Mouse (Mus musculus) heart, postnatal 14 days (tissue): Measurements from ENCODE around the gene Fgf11. TPM values are rescaled to one million over a fixed set of nuclear protein-coding genes. Genes with fewer than 3 reads are reported as not detected.

ENCODE experiments used
- DNase-seq, 2 experiments: peaks; one replicate each; pipeline ENCODE4 v3.0.0; 2021 to 2022
- intact Hi-C: fragments of 180-260 bp; cut with DNase I; formaldehyde crosslinking; loops from one replicate; pipeline ENCODE4 v1.15.1; 2025
- total RNA-seq, 2 experiments: library from RNA; stranded (reverse); gene quantifications; 2 replicates each; pipeline ENCODE4 v1.2.3; 2021

The Fgf11 gene
- total RNA-seq, 2 experiments from 2014 or later = 2.6 to 2.8 TPM

- intact Hi-C loops = no loop called here
- DNase-seq = no peak
Measured at GRCm38 (mm10) chr11:69760160-69760900, 41.3 kb downstream of the Fgf11 start.

GRCm38 (mm10) chr11:69758971-69759721 is 42.5 kb downstream of the Fgf11 start:
- DNase-seq = peak; percentile 83
- intact Hi-C loops = loop anchor here (2.0 kb wide), 1 partner anchor 44 kb away; no protein-coding TSS in a partner anchor

- intact Hi-C loops = loop anchor here (2.0 kb wide), 1 partner anchor 44 kb away; no protein-coding TSS in a partner anchor
- peak; percentile 98 for DNase-seq
Measured at GRCm38 (mm10) chr11:69758478-69758970, 43.1 kb downstream of the Fgf11 start, which contains the start of gene Polr2a. Gene Polr2a (minus strand): TSS chr11:69758637.

GRCm38 (mm10) chr11:69758090-69758456 is 43.6 kb downstream of the Fgf11 start:
- intact Hi-C loops = loop anchor here (2.0 kb wide), 1 partner anchor 45 kb away; no protein-coding TSS in a partner anchor
- DNase-seq = peak; percentile 99

- DNase-seq = no peak
- intact Hi-C loops = loop anchor here (2.0 kb wide), 2 partner anchors 45 to 119 kb away; no protein-coding TSS in a partner anchor
Measured at GRCm38 (mm10) chr11:69757303-69758089, 44.2 kb downstream of the Fgf11 start.

- intact Hi-C loops = loop anchor here (1.0 to 2.0 kb wide), 2 partner anchors 72 to 99 kb away; partner anchors contain the start of genes Senp3 and Sox15
- peak; percentile 21 to 70 for DNase-seq
Measured at GRCm38 (mm10) chr11:69754701-69755100, 47.0 kb downstream of the Fgf11 start.

- DNase-seq = no peak
- intact Hi-C loops = loop anchor here (2.0 kb wide), 1 partner anchor 71 kb away; the partner anchor contains the start of gene Senp3
Measured at GRCm38 (mm10) chr11:69754233-69754632, 47.4 kb downstream of the Fgf11 start.

- no peak for DNase-seq
- intact Hi-C loops = no loop called here
Measured at GRCm38 (mm10) chr11:69752686-69753085, 49.0 kb downstream of the Fgf11 start.

GRCm38 (mm10) chr11:69751635-69752034 is 50.0 kb downstream of the Fgf11 start:
- intact Hi-C loops = no loop called here
- DNase-seq = no peak

Other genes starting within 250 kb of the Fgf11 start
- 10 to 100 TPM; 60.5 to 70.3 TPM for gene Efnb3, start 241.7 kb downstream of the Fgf11 start, total RNA-seq
- gene Wrap53, start 221.6 kb downstream of the Fgf11 start, total RNA-seq = 1 to 10 TPM; 4.3 to 6.5 TPM
- gene Trp53, start 221.5 kb downstream of the Fgf11 start, total RNA-seq = 10 to 100 TPM; 22.1 to 27.3 TPM
- 10 to 100 TPM; 31.8 to 31.9 TPM for gene Atp1b2, start 195.9 kb downstream of the Fgf11 start, total RNA-seq
- gene Shbg, start 184.0 kb downstream of the Fgf11 start, total RNA-seq = not detected
- gene Sat2, start 179.8 kb downstream of the Fgf11 start, total RNA-seq = 1 to 10 TPM; 1.6 to 2.5 TPM
- 10 to 100 TPM; 69.2 to 71.6 TPM for gene Fxr2, start 168.9 kb downstream of the Fgf11 start, total RNA-seq
- gene Sox15, start 146.5 kb downstream of the Fgf11 start, total RNA-seq = not detected
- gene Mpdu1, start 139.2 kb downstream of the Fgf11 start, total RNA-seq = 10 to 100 TPM; 20.9 to 21.6 TPM
- gene Cd68, start 135.7 kb downstream of the Fgf11 start, total RNA-seq = 1 to 10 TPM; 5.6 to 7.5 TPM
- gene Eif4a1, start 129.4 kb downstream of the Fgf11 start, total RNA-seq = 100 to 1,000 TPM; 236 to 287 TPM
- 10 to 100 TPM; 39.7 to 42.1 TPM for gene Senp3, start 119.8 kb downstream of the Fgf11 start, total RNA-seq
- 1 to 10 TPM; 2.7 to 3.2 TPM for gene Tnfsf13, start 116.1 kb downstream of the Fgf11 start, total RNA-seq
- gene Tnfsf12, start 106.0 kb downstream of the Fgf11 start, total RNA-seq = 10 to 100 TPM; 14.8 to 20.2 TPM
- gene Tnfsfm13, start 105.8 kb downstream of the Fgf11 start, total RNA-seq = 1 to 10 TPM; 2.9 to 4.1 TPM
- gene Polr2a, start 43.2 kb downstream of the Fgf11 start, total RNA-seq = 10 to 100 TPM; 35.6 to 37.5 TPM
- under 1 TPM in 1 of 2 experiments, not detected in 1; 0.12 TPM for gene Slc35g3, start 39.9 kb downstream of the Fgf11 start, total RNA-seq
- 10 to 100 TPM; 36.5 to 43.3 TPM for gene Zbtb4, start 35.9 kb downstream of the Fgf11 start, total RNA-seq
- 1 to 10 TPM; 5.4 to 6.0 TPM for gene Chrnb1, start 5.9 kb downstream of the Fgf11 start, total RNA-seq
- under 1 TPM; 0.54 to 0.65 TPM for gene Tmem102, start 3.8 kb upstream of the Fgf11 start, total RNA-seq
- gene Gm39566, start 13.4 kb upstream of the Fgf11 start, total RNA-seq = not detected
- gene Spem2, start 16.6 kb upstream of the Fgf11 start, total RNA-seq = not detected
- not detected for gene Spem1, start 20.3 kb upstream of the Fgf11 start, total RNA-seq
- gene Nlgn2, start 35.9 kb upstream of the Fgf11 start, total RNA-seq = 10 to 100 TPM in 1 of 2 experiments, 1 to 10 TPM in 1; 7.9 to 10.4 TPM
- 100 to 1,000 TPM; 134 to 138 TPM for gene Tmem256, start 36.7 kb upstream of the Fgf11 start, total RNA-seq
- 10 to 100 TPM; 34.0 to 35.9 TPM for gene Plscr3, start 44.5 kb upstream of the Fgf11 start, total RNA-seq
- gene Tnk1, start 56.9 kb upstream of the Fgf11 start, total RNA-seq = under 1 TPM in 1 of 2 experiments, not detected in 1; 0.24 TPM
- gene Tmem95, start 76.2 kb upstream of the Fgf11 start, total RNA-seq = not detected
- gene Kctd11, start 79.5 kb upstream of the Fgf11 start, total RNA-seq = 1 to 10 TPM; 3.1 to 3.8 TPM
- 1 to 10 TPM; 2.3 to 6.8 TPM for gene Acap1, start 93.7 kb upstream of the Fgf11 start, total RNA-seq
- 1 to 10 TPM in 1 of 2 experiments, under 1 TPM in 1; 0.95 to 1.1 TPM for gene 2810408A11Rik, start 99.1 kb upstream of the Fgf11 start, total RNA-seq
- gene Neurl4, start 99.2 kb upstream of the Fgf11 start, total RNA-seq = 10 to 100 TPM; 43.5 to 45.8 TPM
- 10 to 100 TPM; 28.8 to 30.6 TPM for gene Gps2, start 112.0 kb upstream of the Fgf11 start, total RNA-seq
- 100 to 1,000 TPM; 434 to 455 TPM for gene Eif5a, start 120.1 kb upstream of the Fgf11 start, total RNA-seq
- gene Ybx2, start 133.9 kb upstream of the Fgf11 start, total RNA-seq = 10 to 100 TPM; 14.4 to 21.8 TPM
- gene Slc2a4, start 146.3 kb upstream of the Fgf11 start, total RNA-seq = 100 to 1,000 TPM; 206 to 234 TPM
- gene Cldn7, start 162.9 kb upstream of the Fgf11 start, total RNA-seq = under 1 TPM in 1 of 2 experiments, not detected in 1; 0.48 TPM
- gene Ctdnep1, start 179.3 kb upstream of the Fgf11 start, total RNA-seq = 100 to 1,000 TPM; 143 to 147 TPM
- gene Elp5, start 180.7 kb upstream of the Fgf11 start, total RNA-seq = 10 to 100 TPM; 52.4 to 59.0 TPM
- 100 to 1,000 TPM; 249 to 257 TPM for gene Gabarap, start 189.3 kb upstream of the Fgf11 start, total RNA-seq
- gene Phf23, start 193.9 kb upstream of the Fgf11 start, total RNA-seq = 10 to 100 TPM; 27.4 to 31.5 TPM
- 1 to 10 TPM; 7.2 to 9.2 TPM for gene Dvl2, start 198.7 kb upstream of the Fgf11 start, total RNA-seq
- 1,000 to 10,000 TPM; 1,350 to 1,353 TPM for gene Acadvl, start 213.6 kb upstream of the Fgf11 start, total RNA-seq
- 10 to 100 TPM; 10.4 to 11.2 TPM for gene Dlg4, start 215.1 kb upstream of the Fgf11 start, total RNA-seq